Mouse (Mus musculus) heart, postnatal 36 days (tissue): ENCODE measurements around the gene Slc16a4. TPM values are rescaled to one million over a fixed set of nuclear protein-coding genes. Genes with fewer than 3 reads are reported as not detected.
A peak's percentile ranks its signal among the peaks of the same experiment; 100 is the strongest.

Experiments
- DNase-seq, 2 experiments: peaks; one replicate each; pipeline ENCODE4 v3.0.0; 2021 to 2022
- intact Hi-C: fragments of 180-260 bp; cut with DNase I; formaldehyde crosslinking; loops from one replicate; pipeline ENCODE4 v1.15.1; 2025
- total RNA-seq, 2 experiments: library from RNA; stranded (reverse); gene quantifications; 2 replicates each; pipeline ENCODE4 v1.2.3; 2021

The Slc16a4 gene
- total RNA-seq = under 1 TPM; 0.64 to 0.70 TPM

- DNase-seq = no peak
- intact Hi-C loops = no loop called here
These were observed at the start of gene Slc16a4 for GRCm38 (mm10) chr3:107290764-107291381. Gene Slc16a4, plus strand, starts transcription at chr3:107291230.

- no peak for DNase-seq
- intact Hi-C loops = no loop called here
These were observed 49.5 kb upstream of the Slc16a4 start for GRCm38 (mm10) chr3:107241389-107242094.

GRCm38 (mm10) chr3:107246876-107247275, 44.2 kb upstream of the Slc16a4 start:
- intact Hi-C loops = no loop called here
- no peak for DNase-seq

- intact Hi-C loops = no loop called here
- DNase-seq = no peak
These were observed 42.0 kb upstream of the Slc16a4 start for GRCm38 (mm10) chr3:107249042-107249441.

GRCm38 (mm10) chr3:107250320-107250719, 40.7 kb upstream of the Slc16a4 start:
- intact Hi-C loops = no loop called here

GRCm38 (mm10) chr3:107252035-107252434, 39.0 kb upstream of the Slc16a4 start:
- intact Hi-C loops = no loop called here
- DNase-seq = peak in 1 of 2 experiments; percentile 17

More at GRCm38 (mm10) chr3:107250320-107250719, 40.7 kb upstream of the Slc16a4 start:
- no peak for DNase-seq

- intact Hi-C loops = no loop called here
- DNase-seq = no peak
These were observed 37.1 kb upstream of the Slc16a4 start for GRCm38 (mm10) chr3:107253925-107254324.

- intact Hi-C loops = no loop called here
- no peak for DNase-seq
These were observed 35.0 kb upstream of the Slc16a4 start for GRCm38 (mm10) chr3:107255992-107256391.

GRCm38 (mm10) chr3:107256724-107257123, 34.3 kb upstream of the Slc16a4 start:
- intact Hi-C loops = no loop called here
- no peak for DNase-seq

GRCm38 (mm10) chr3:107257924-107258323, 33.1 kb upstream of the Slc16a4 start:
- intact Hi-C loops = no loop called here
- DNase-seq = no peak

- intact Hi-C loops = no loop called here
- peak; percentile 28 to 39 for DNase-seq
These were observed 29.8 kb upstream of the Slc16a4 start for GRCm38 (mm10) chr3:107260956-107261850.

GRCm38 (mm10) chr3:107261851-107262165, 29.2 kb upstream of the Slc16a4 start:
- DNase-seq = peak; percentile 24 to 32
- intact Hi-C loops = no loop called here

GRCm38 (mm10) chr3:107266814-107267345, 24.1 kb upstream of the Slc16a4 start:
- DNase-seq = no peak
- intact Hi-C loops = no loop called here

- DNase-seq = no peak
- intact Hi-C loops = no loop called here
These were observed 18.6 kb upstream of the Slc16a4 start for GRCm38 (mm10) chr3:107272433-107272832.

GRCm38 (mm10) chr3:107273820-107274219, 17.2 kb upstream of the Slc16a4 start:
- intact Hi-C loops = loop anchor here (1.0 to 2.0 kb wide), 3 partner anchors 41 to 193 kb away; no protein-coding TSS in a partner anchor
- DNase-seq = peak; percentile 68 to 71

- intact Hi-C loops = loop anchor here (2.0 to 5.0 kb wide), 2 partner anchors 183 to 191 kb away; no protein-coding TSS in a partner anchor
These were observed 15.7 kb upstream of the Slc16a4 start for GRCm38 (mm10) chr3:107275351-107275750.

GRCm38 (mm10) chr3:107275996-107276395, 15.0 kb upstream of the Slc16a4 start:
- intact Hi-C loops = loop anchor here (2.0 to 5.0 kb wide), 2 partner anchors 184 to 191 kb away; no protein-coding TSS in a partner anchor
- DNase-seq = no peak

More at GRCm38 (mm10) chr3:107275351-107275750, 15.7 kb upstream of the Slc16a4 start:
- no peak for DNase-seq

GRCm38 (mm10) chr3:107276626-107277025, 14.4 kb upstream of the Slc16a4 start:
- no peak for DNase-seq
- intact Hi-C loops = loop anchor here (5.0 kb wide), 1 partner anchor 184 kb away; no protein-coding TSS in a partner anchor

- intact Hi-C loops = loop anchor here (2.0 to 5.0 kb wide), 2 partner anchors 54 to 186 kb away; partner anchors contain the start of gene Rbm15
- DNase-seq = peak; percentile 90 to 91
These were observed 12.4 kb upstream of the Slc16a4 start, which contains the start of gene Lamtor5 for GRCm38 (mm10) chr3:107278479-107279269. Gene Lamtor5, plus strand, starts transcription at chr3:107278858.

- intact Hi-C loops = no loop called here
- DNase-seq = no peak
These were observed 4.9 kb upstream of the Slc16a4 start for GRCm38 (mm10) chr3:107286123-107286522.
